ENCODE assay signal across 8 mouse cellular contexts in genomic region chr4:129640638-129641467, GRCm38 (mm10). TPM values are rescaled to one million over a fixed set of nuclear protein-coding genes. Genes with fewer than 3 reads are reported as not detected.
DNase-seq lines count a peak whose midpoint lies in the region; ATAC-seq lines count a peak whose summit lies in the region.

Gene Txlna (minus strand): TSS chr4:129641065.

- H3K27me3 ChIP-seq in heart, embryonic 10.5 days (ENCODE audit: insufficient read depth, poor library complexity, severe bottlenecking) = no peaks in the 10 kb centered on the region
- no peaks in the 10 kb centered on the region for H3K27me3 ChIP-seq in kidney, embryonic 15.5 days

- H3K4me1 ChIP-seq in heart, embryonic 10.5 days = peaks cover 15% of the 10 kb centered on the region
- peaks cover 28% of the 10 kb centered on the region for H3K4me1 ChIP-seq in kidney, embryonic 15.5 days

- ATAC-seq in erythroblast, adult 5-6 weeks (replicated peaks; ENCODE audit: low FRiP score, poor library complexity, severe bottlenecking) = peak; percentile 95
- peak; percentile 97 for ATAC-seq in kidney, embryonic 15.5 days (replicated peaks; ENCODE audit: low FRiP score)
- peak; percentile 96 for ATAC-seq in monocyte, adult 5-6 weeks (replicated peaks; ENCODE audit: insufficient number of reproducible peaks, low FRiP score, low TSS enrichment, poor library complexity, severe bottlenecking)

- H3K9ac ChIP-seq in kidney, embryonic 15.5 days = peak within 1 kb of the TSS; percentile 69

- H3K36me3 ChIP-seq in heart, embryonic 10.5 days = peaks cover 54% of the 10 kb centered on the region
- peaks cover 57% of the 10 kb centered on the region for H3K36me3 ChIP-seq in kidney, embryonic 15.5 days

- DNase-seq in B cell, adult 2 months = peak; percentile 90
- peak; percentile 99 for DNase-seq in brain, adult 2 months (ENCODE audit: low read depth, low spot score)
- DNase-seq in heart, embryonic 10.5 days (ENCODE audit: low spot score) = peak; percentile 99
- peak; percentile 97 for DNase-seq in liver
- peak; percentile 96 to 97 for DNase-seq in spleen, postnatal 4 days (ENCODE audit: low spot score in 2 of 2)

- WGBS in heart, embryonic 10.5 days = under 1% methylated on average over 60 of the region's 60 CpGs
- WGBS in kidney, embryonic 15.5 days = under 1% methylated on average over 60 of the region's 60 CpGs

- H3K27ac ChIP-seq in heart, embryonic 10.5 days = peak within 1 kb of the TSS; percentile 94
- peak within 1 kb of the TSS; percentile 97 for H3K27ac ChIP-seq in kidney, embryonic 15.5 days

- H3K4me2 ChIP-seq in kidney, embryonic 15.5 days = peak within 1 kb of the TSS; percentile 81

- H3K4me3 ChIP-seq in heart, embryonic 10.5 days = peak within 1 kb of the TSS; percentile 76
- peak within 1 kb of the TSS; percentile 74 for H3K4me3 ChIP-seq in kidney, embryonic 15.5 days (replicated peaks)

- no peaks in the 10 kb centered on the region for H3K9me3 ChIP-seq in heart, embryonic 10.5 days
- no peaks in the 10 kb centered on the region for H3K9me3 ChIP-seq in kidney, embryonic 15.5 days (replicated peaks)

RNA-seq across cellular contexts. Expression of gene Txlna, which starts in this region (rescaled TPM):
- total RNA-seq in erythroblast, adult 5-6 weeks (2015; ENCODE audit: low replicate concordance) = 6.7 and 10.0 TPM in 2 replicates
- total RNA-seq in erythroblast, adult 5-6 weeks (2017; ENCODE audit: low replicate concordance) = 11.3 and 20.8 TPM in 2 replicates
- 71.7 and 72.4 TPM in 2 replicates for polyA plus RNA-seq in heart, embryonic 10.5 days (2016; fragmentation: Nextera tagmentation; extraction: Ambion mirVana)
- 82.1 and 84.4 TPM in 2 replicates for polyA plus RNA-seq in kidney, embryonic 15.5 days (2015; fragmentation: Nextera tagmentation; extraction: Ambion mirVana)
- 27.6 to 67.4 TPM (median 64.4 TPM) in 3 replicates for total RNA-seq in monocyte, adult 5-6 weeks (2017)

Comparison
In these comparisons a context has a peak if more than half of its experiments do, and no peak if none do; other contexts are left out.
1. Peak in every context shown above with its lines: DNase-seq, ATAC-seq, H3K4me3 ChIP-seq and H3K27ac ChIP-seq.